Mouse (Mus musculus): ENCODE results near the gene Adcy2. TPM values are rescaled to one million over a fixed set of nuclear protein-coding genes. Genes with fewer than 3 reads are reported as not detected.

The Adcy2 gene
- polyA plus RNA-seq, 1 experiment, result not detected

- no peak overlapping the region for H3K4me3 ChIP-seq (ENCODE audit: insufficient read depth, poor library complexity, severe bottlenecking)
- no peaks in the 10 kb centered on the region for H3K79me2 ChIP-seq (ENCODE audit: control insufficient read depth, insufficient read depth)
- TF ChIP-seq CEBPB (IDR thresholded peaks at IDR 0.05; ENCODE audit: low read depth), result no peak
- no peaks in the 10 kb centered on the region for H3K79me3 ChIP-seq (ENCODE audit: low read depth)
- no peaks in the 10 kb centered on the region for H3K27me3 ChIP-seq (ENCODE audit: control insufficient read depth, insufficient read depth, insufficient read length)
- peaks cover 2% of the 10 kb centered on the region for H3K36me3 ChIP-seq (ENCODE audit: control insufficient read depth, insufficient read depth)
- H3ac ChIP-seq (ENCODE audit: control insufficient read depth, insufficient read length, low read depth), result no peak overlapping the region
Observed at GRCm38 (mm10) chr13:68597667-68598066, 401.7 kb downstream of the Adcy2 start.

GRCm38 (mm10) chr13:68597199-68597598, 402.1 kb downstream of the Adcy2 start, which contains the start of gene 1700001L19Rik:
Gene 1700001L19Rik (plus strand): TSS chr13:68597421.
- H3K36me3 ChIP-seq (ENCODE audit: control insufficient read depth, insufficient read depth), result peaks cover 3% of the 10 kb centered on the region
- no peak within 1 kb of the TSS for H3K4me3 ChIP-seq (ENCODE audit: insufficient read depth, poor library complexity, severe bottlenecking)

GRCm38 (mm10) chr13:68593797-68594196, 405.5 kb downstream of the Adcy2 start:
- H3ac ChIP-seq (ENCODE audit: control insufficient read depth, insufficient read length, low read depth), result no peak overlapping the region
- H3K27me3 ChIP-seq (ENCODE audit: control insufficient read depth, insufficient read depth, insufficient read length), result no peaks in the 10 kb centered on the region
- H3K36me3 ChIP-seq (ENCODE audit: control insufficient read depth, insufficient read depth), result peaks cover 25% of the 10 kb centered on the region
- H3K4me3 ChIP-seq (ENCODE audit: insufficient read depth, poor library complexity, severe bottlenecking), result no peak overlapping the region
- no peaks in the 10 kb centered on the region for H3K79me3 ChIP-seq (ENCODE audit: low read depth)
- no peak for TF ChIP-seq MYOD1 (IDR thresholded peaks at IDR 0.05; ENCODE audit: control insufficient read depth, insufficient read length, low read depth)
- TF ChIP-seq MAX (IDR thresholded peaks at IDR 0.05), result no peak
- TF ChIP-seq CEBPB (IDR thresholded peaks at IDR 0.05; ENCODE audit: low read depth), result no peak
- TF ChIP-seq FOSL1 (IDR thresholded peaks at IDR 0.05; ENCODE audit: insufficient read depth, low read length, poor library complexity, severe bottlenecking), result no peak
- TF ChIP-seq USF1 (IDR thresholded peaks at IDR 0.05; ENCODE audit: low read depth), result no peak
- TF ChIP-seq CTCF (IDR thresholded peaks at IDR 0.05; ENCODE audit: control insufficient read depth, insufficient read depth, insufficient read length), result no peak
- no peak for TF ChIP-seq MYOG (IDR thresholded peaks at IDR 0.05; ENCODE audit: control insufficient read depth, extremely low read depth, insufficient read length)
- H3K79me2 ChIP-seq (ENCODE audit: control insufficient read depth, insufficient read depth), result no peaks in the 10 kb centered on the region

More at GRCm38 (mm10) chr13:68597199-68597598, 402.1 kb downstream of the Adcy2 start, which contains the start of gene 1700001L19Rik:
- H3K27me3 ChIP-seq (ENCODE audit: control insufficient read depth, insufficient read depth, insufficient read length), result no peaks in the 10 kb centered on the region
- H3K79me3 ChIP-seq (ENCODE audit: low read depth), result no peaks in the 10 kb centered on the region
- H3ac ChIP-seq (ENCODE audit: control insufficient read depth, insufficient read length, low read depth), result no peak within 1 kb of the TSS
- TF ChIP-seq CEBPB (IDR thresholded peaks at IDR 0.05; ENCODE audit: low read depth) (no peak), MYOG (IDR thresholded peaks at IDR 0.05; ENCODE audit: control insufficient read depth, extremely low read depth, insufficient read length) (no peak), FOSL1 (IDR thresholded peaks at IDR 0.05; ENCODE audit: insufficient read depth, low read length, poor library complexity, severe bottlenecking) (no peak), CTCF (IDR thresholded peaks at IDR 0.05; ENCODE audit: control insufficient read depth, insufficient read depth, insufficient read length) (no peak), MAX (IDR thresholded peaks at IDR 0.05) (no peak), USF1 (IDR thresholded peaks at IDR 0.05; ENCODE audit: low read depth) (no peak), MYOD1 (IDR thresholded peaks at IDR 0.05; ENCODE audit: control insufficient read depth, insufficient read length, low read depth) (no peak)
- H3K79me2 ChIP-seq (ENCODE audit: control insufficient read depth, insufficient read depth), result no peaks in the 10 kb centered on the region

GRCm38 (mm10) chr13:68588352-68588751, 411.0 kb downstream of the Adcy2 start:
- Histone ChIP-seq H3K79me2 (ENCODE audit: control insufficient read depth, insufficient read depth) (peaks cover 17% of the 10 kb centered on the region), H3ac (ENCODE audit: control insufficient read depth, insufficient read length, low read depth) (no peak overlapping the region), H3K27me3 (ENCODE audit: control insufficient read depth, insufficient read depth, insufficient read length) (no peaks in the 10 kb centered on the region), H3K79me3 (ENCODE audit: low read depth) (peaks cover 10% of the 10 kb centered on the region), H3K36me3 (ENCODE audit: control insufficient read depth, insufficient read depth) (peaks cover 71% of the 10 kb centered on the region), H3K4me3 (ENCODE audit: insufficient read depth, poor library complexity, severe bottlenecking) (no peak overlapping the region)
- no peak for TF ChIP-seq USF1 (IDR thresholded peaks at IDR 0.05; ENCODE audit: low read depth)
- no peak for TF ChIP-seq MYOD1 (IDR thresholded peaks at IDR 0.05; ENCODE audit: control insufficient read depth, insufficient read length, low read depth)
- no peak for TF ChIP-seq MYOG (IDR thresholded peaks at IDR 0.05; ENCODE audit: control insufficient read depth, extremely low read depth, insufficient read length)
- no peak for TF ChIP-seq CEBPB (IDR thresholded peaks at IDR 0.05; ENCODE audit: low read depth)
- no peak for TF ChIP-seq FOSL1 (IDR thresholded peaks at IDR 0.05; ENCODE audit: insufficient read depth, low read length, poor library complexity, severe bottlenecking)

GRCm38 (mm10) chr13:68585441-68585840, 413.9 kb downstream of the Adcy2 start:
- TF ChIP-seq FOSL1 (IDR thresholded peaks at IDR 0.05; ENCODE audit: insufficient read depth, low read length, poor library complexity, severe bottlenecking) (no peak), MAX (IDR thresholded peaks at IDR 0.05) (no peak), CEBPB (IDR thresholded peaks at IDR 0.05; ENCODE audit: low read depth) (no peak), MYOD1 (IDR thresholded peaks at IDR 0.05; ENCODE audit: control insufficient read depth, insufficient read length, low read depth) (no peak), USF1 (IDR thresholded peaks at IDR 0.05; ENCODE audit: low read depth) (no peak), CTCF (IDR thresholded peaks at IDR 0.05; ENCODE audit: control insufficient read depth, insufficient read depth, insufficient read length) (no peak), MYOG (IDR thresholded peaks at IDR 0.05; ENCODE audit: control insufficient read depth, extremely low read depth, insufficient read length) (no peak)
- Histone ChIP-seq H3K27me3 (ENCODE audit: control insufficient read depth, insufficient read depth, insufficient read length) (no peaks in the 10 kb centered on the region), H3ac (ENCODE audit: control insufficient read depth, insufficient read length, low read depth) (no peak overlapping the region), H3K79me3 (ENCODE audit: low read depth) (peaks cover 23% of the 10 kb centered on the region), H3K4me3 (ENCODE audit: insufficient read depth, poor library complexity, severe bottlenecking) (no peak overlapping the region), H3K36me3 (ENCODE audit: control insufficient read depth, insufficient read depth) (peaks cover 62% of the 10 kb centered on the region), H3K79me2 (ENCODE audit: control insufficient read depth, insufficient read depth) (peaks cover 35% of the 10 kb centered on the region)

- TF ChIP-seq CEBPB (IDR thresholded peaks at IDR 0.05; ENCODE audit: low read depth), result no peak
- TF ChIP-seq MYOD1 (IDR thresholded peaks at IDR 0.05; ENCODE audit: control insufficient read depth, insufficient read length, low read depth), result no peak
- no peak for TF ChIP-seq MAX (IDR thresholded peaks at IDR 0.05)
- no peak for TF ChIP-seq MYOG (IDR thresholded peaks at IDR 0.05; ENCODE audit: control insufficient read depth, extremely low read depth, insufficient read length)
- no peak for TF ChIP-seq USF1 (IDR thresholded peaks at IDR 0.05; ENCODE audit: low read depth)
- no peak for TF ChIP-seq FOSL1 (IDR thresholded peaks at IDR 0.05; ENCODE audit: insufficient read depth, low read length, poor library complexity, severe bottlenecking)
- TF ChIP-seq CTCF (IDR thresholded peaks at IDR 0.05; ENCODE audit: control insufficient read depth, insufficient read depth, insufficient read length), result no peak
- H3K79me3 ChIP-seq (ENCODE audit: low read depth), result peaks cover 31% of the 10 kb centered on the region
- no peak overlapping the region for H3K4me3 ChIP-seq (ENCODE audit: insufficient read depth, poor library complexity, severe bottlenecking)
- peaks cover 47% of the 10 kb centered on the region for H3K79me2 ChIP-seq (ENCODE audit: control insufficient read depth, insufficient read depth)
- peaks cover 54% of the 10 kb centered on the region for H3K36me3 ChIP-seq (ENCODE audit: control insufficient read depth, insufficient read depth)
- no peak overlapping the region for H3ac ChIP-seq (ENCODE audit: control insufficient read depth, insufficient read length, low read depth)
- no peaks in the 10 kb centered on the region for H3K27me3 ChIP-seq (ENCODE audit: control insufficient read depth, insufficient read depth, insufficient read length)
Observed at GRCm38 (mm10) chr13:68583961-68584360, 415.4 kb downstream of the Adcy2 start.
